Mouse (Mus musculus): ENCODE measurements around the gene Dph3.

The Dph3 gene

DNA sequence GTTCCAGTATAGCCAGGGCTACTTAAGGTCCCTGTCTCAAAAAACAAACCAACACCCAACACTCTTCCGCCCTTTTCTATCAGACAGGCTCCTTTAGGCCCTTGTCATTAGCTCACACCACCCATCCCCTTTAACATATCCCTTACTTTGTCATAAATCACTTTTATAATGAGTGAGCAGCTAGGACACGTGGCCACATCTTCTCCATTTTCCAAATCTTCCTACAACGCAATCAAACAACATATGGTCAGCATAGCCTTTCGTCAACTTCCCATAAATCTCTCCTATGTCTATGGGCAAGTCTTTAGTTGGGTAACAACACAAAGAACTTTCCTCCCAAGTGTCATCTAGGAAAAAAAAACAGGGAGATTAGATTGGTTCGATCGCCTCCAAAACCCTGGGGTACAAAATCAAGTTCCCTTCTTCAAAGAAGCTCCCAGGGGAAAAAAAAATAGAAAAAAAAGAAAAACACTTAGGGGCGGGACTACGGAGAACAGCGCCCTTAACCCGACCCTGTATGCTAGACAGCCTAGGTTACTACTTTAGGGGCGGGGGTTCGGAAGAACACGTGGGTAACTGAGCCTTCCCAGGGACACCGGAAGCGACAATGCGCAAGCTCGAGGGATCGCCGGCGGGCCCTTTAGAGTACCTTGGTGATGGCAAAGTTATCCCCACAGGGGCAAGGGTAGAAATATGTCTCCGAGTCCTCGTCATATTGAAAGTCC lies 606 bp downstream of the Dph3 start, which contains the start of gene Oxnad1:
TSS of gene Oxnad1 (plus strand) at position 614 of the 725 bp plus-strand sequence.
- peak; percentile 94 for DNase-seq (ENCODE audit: low read depth)

DNA sequence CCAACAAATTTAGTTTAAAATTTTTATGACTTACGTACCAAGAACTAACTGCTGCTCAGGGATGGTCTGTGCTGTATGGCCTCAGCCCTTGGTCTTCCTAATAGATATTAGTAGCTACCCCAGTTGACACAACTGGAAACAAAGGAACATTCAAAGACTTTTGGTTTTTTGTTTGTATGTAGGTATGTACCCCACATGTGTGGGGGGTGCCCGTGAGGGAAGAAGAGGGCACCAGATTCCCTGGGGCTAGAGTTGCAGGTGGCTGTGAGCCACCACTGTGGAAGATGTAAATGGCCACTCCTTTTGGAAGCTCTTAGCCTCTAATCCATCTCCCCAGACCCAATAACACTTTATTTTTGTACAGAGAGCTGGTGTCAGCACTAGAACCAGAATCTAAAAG lies 2.1 kb downstream of the Dph3 start:
- no peak for DNase-seq (ENCODE audit: low read depth)

DNA sequence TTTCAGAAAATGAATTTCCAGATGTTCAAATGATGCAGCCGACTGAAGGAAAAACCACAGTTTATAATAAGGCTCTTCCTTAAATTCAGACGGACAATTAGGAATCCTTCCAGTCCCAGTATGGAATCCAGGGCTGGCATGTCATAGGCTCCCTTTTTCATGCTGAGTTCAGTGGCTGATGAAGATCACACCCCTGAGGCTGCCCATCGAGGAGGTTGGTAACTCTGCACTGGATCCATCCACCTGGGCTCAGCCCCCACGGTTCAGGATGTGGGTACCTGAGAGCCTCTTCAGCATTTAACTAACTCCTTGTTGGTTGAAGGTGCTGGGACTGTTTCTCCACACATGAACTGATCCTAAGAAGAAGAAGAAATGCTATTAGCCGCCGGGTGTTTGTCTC lies 2.6 kb downstream of the Dph3 start:
- no peak for DNase-seq (ENCODE audit: low read depth)

DNA sequence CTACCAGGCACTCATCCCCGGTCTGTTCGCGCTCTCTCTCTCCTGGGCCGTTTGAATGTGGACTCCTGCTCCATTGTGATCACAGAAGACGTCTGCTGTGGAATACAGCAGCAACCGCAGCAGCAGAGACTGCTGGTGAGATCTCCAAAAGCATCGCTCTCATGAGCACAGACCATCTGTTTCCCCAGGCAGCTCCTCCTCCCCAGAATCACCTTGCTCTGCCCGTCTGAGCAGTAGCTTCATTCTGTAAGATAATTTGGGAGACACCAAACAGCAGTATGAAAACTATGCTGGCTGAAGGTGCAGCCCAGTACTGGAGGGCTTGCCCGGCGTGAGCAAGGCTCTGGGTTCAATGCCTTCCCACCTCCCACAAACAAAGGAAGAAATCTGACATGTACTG lies 4.5 kb downstream of the Dph3 start:
- no peak for DNase-seq (ENCODE audit: low read depth)

DNA sequence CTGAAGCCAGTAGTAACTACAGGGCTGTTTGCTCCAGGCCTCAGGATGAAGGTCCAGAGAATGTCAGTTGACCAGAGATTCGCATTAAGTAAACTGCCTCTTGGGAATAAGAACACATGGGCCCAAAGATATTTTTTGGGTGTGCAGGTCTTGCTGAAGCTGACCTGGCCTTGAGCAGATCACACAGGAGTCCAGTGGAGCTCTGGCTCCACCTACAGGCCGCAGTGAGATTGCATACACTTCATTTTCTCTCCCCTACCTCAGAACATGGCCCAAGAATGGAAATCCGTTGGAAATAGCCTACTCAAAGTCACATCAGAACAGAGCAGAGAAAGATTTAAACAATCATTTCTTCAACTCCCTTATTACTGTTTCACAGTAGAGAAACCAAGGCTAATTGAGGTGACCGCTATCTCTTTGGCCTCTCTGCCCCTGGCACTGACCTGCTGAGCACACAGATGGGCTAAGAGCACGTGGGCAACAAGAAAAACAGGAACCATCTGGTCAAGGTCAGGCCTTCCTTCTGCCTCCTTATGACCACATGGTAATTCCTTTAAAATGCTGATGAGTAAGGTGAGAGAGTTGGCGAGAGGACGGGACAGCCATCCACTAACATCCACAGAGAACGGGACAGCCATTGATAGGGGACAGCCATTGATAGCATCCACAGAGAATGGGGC lies 8.5 kb downstream of the Dph3 start:
- peak; percentile 78 for DNase-seq (ENCODE audit: low read depth)

DNA sequence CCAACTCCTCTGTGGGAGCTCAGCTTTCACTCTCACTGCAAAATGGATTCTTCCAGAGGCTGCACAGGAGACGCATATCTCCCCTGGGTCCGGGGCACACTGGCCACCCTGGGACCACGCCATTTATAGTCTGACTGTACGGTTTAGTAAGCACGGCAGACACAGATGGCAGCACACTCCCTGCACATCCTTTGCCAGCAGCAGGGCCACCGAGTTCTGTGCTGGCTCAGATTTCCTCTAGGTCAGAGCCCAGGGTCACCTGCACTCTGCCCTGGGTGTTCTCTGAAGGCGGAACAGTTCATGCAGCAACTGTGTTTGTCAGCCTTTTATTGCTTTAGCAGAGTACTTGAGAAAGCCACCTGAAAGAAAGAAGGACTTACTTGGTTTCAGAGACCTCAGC lies 11.6 kb downstream of the Dph3 start:
- DNase-seq (ENCODE audit: low read depth), result no peak

DNA sequence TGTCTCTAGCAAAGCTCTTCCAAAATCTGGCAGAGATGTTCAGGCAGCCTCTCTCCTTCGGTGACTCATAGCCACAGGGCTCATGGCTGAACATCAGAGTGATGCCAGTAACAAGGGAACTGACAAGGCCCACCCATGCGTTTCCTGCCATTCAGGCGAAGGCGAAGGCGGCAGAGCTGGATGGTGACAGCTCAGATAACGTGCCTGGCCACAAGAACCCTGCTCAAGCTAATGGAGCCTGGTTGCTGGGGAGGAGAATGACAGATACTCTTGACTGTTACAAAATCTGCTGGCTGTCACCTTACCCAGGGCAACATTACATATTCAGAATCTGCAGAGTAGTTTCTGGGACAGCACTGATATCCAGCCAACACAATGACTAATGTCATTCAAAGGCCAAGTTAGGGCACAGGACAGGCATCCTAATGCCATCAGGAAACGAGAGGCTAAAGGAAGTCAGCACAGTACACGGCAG lies 12.3 kb downstream of the Dph3 start:
- no peak for DNase-seq (ENCODE audit: low read depth)

DNA sequence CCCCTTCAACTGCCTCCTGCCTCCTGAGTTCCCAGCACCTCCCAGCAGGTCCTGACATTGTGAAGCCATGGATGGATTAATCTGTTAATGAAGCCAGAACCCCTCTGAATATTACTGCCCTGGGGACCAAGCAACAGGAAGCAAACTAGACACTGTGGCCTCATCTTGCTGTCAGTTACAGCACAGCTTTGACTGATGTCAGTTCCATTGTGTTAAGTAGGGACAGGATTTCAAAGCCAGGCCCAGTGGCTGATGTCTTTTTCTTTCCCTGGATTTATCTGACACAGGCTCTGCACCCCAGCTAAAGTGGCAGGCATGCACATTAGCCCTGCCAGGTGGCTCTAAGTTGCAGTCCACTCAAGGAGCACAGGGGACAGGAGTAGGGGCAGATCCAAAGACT lies 12.7 kb downstream of the Dph3 start:
- no peak for DNase-seq (ENCODE audit: low read depth)

DNA sequence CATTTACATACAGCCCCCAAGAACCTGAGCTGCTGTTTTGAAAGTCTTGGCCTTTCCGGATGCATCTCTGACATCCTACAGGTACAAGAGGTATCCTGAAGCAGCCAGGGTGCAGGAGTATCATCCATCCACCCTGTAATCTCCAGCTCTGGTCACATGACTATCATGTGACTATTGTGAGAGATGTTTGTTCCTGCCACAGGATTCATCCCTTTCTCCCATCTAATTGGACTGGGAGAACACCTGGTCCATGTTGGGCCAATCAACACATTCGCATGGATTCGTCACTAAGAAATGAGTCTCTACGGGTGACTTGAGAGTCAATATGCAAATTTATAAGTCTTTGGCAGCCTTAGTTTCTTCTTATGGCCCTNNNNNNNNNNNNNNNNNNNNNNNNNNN lies 24.1 kb downstream of the Dph3 start:
- no peak for DNase-seq (ENCODE audit: low read depth)

DNA sequence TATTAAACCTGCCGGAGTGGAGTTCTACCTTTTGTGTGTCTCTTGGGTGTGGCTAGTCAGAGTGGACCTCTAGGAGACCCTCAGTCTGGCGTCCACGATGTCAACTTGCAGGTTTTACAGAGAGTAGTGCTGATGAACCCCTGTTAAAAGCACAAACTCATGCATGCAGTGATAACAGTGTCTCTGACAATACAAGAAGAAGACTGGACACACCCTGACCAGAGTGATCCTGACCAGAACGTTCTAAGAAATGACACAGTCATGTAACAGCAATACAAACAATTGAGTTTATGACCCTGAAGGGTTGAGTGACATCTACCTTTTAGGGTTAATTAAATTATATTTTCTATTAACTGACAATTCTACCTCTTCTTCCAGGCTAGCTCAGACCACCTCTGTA lies 27.9 kb downstream of the Dph3 start:
- DNase-seq (ENCODE audit: low read depth), result no peak

DNA sequence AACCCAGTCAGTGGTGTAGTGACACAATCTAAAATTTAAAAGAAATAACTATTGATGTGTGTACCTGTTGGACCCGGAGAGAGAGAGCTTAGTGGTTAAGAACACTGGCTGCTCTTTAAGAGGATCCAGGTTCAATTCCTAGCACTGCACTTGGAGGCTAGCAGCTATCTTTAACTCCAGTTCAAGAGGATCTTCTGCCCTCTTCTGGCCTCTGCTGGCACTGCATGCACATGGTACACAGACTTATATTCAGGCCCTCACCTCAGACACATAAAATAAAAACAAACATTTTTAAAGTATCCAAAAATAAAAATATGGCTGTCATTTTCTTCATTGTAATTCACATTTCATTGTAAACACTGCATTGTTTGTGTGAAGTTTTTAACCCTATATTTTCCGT lies 28.9 kb downstream of the Dph3 start:
- DNase-seq (ENCODE audit: low read depth), result peak; percentile 43

DNA sequence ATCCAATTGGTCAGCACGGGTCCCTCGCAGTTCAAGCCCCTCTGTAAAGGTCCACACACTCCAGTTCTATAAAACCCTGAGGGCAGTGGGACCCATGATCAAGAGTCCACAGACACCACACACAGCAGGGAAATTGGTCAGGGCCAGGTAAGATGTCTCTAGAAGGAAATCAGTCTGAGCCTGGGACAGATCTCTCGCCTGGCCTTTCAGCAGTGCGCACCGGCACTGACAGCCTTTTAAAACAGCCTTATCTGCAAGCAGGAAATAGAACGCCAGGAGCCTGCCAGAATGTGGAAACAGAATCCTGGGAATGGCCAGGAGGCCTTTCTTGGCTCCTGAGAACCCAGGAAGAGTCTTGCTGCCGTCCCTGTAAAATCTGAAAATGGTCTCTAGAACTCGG lies 29.7 kb downstream of the Dph3 start:
- DNase-seq (ENCODE audit: low read depth), result no peak

DNA sequence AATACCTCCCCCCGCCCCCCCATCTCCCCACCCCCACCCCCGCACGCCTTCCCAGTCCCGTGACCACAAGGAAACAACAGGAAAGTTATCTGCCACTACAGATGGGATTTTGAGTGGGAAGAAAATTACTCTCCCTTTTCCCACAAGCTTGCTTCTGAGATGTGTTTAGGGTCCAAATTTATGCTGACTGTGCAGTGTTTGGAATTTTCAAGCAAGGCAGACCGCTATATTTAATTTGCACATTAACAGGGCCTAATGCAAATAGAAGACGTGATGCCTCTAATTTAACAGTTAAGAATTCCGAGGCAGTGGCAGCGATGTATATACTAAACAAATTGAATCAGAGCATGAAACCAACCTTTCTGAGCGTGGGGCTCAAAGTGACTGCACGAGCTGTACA lies 30.7 kb downstream of the Dph3 start:
- no peak for DNase-seq (ENCODE audit: low read depth)

DNA sequence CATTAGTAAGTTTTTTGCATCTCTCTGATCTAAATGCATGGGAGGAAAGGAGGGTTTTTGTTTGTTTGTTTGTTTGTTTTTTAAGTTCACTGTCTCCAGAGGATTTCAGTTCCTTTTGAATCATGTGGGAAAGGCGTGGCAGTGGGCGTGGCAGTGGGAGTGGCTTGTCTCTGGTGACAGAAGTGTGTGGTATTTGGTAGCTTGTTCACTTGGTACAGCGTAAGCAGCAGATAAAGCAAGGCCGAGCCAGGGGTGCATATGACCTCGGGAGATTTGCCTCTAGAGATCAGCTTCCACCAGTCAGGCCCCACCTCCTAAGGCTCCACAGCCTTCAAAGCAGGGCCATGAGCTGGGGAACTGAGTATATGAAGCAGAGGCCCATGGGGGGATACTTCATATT lies 31.6 kb downstream of the Dph3 start:
- no peak for DNase-seq (ENCODE audit: low read depth)

DNA sequence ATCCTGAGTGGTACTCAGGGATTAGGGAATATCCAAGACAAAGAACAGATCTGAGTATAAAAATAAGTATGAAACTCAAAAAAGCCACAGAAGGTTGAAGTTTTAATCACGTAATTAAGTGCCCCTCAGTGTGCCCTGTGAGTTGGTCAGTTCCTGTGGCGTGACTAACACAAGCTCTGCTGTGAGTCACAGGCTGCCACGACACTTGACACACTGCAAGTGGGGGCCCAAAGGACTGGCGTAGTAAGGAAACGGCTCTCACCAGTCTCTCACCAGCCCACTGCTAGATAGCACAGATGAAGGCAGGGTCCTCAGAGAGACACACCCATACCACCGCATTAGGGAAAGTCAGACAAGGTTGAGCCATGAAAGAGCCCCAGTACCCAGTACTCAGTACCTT lies 35.4 kb downstream of the Dph3 start:
- no peak for DNase-seq (ENCODE audit: low read depth)

DNA sequence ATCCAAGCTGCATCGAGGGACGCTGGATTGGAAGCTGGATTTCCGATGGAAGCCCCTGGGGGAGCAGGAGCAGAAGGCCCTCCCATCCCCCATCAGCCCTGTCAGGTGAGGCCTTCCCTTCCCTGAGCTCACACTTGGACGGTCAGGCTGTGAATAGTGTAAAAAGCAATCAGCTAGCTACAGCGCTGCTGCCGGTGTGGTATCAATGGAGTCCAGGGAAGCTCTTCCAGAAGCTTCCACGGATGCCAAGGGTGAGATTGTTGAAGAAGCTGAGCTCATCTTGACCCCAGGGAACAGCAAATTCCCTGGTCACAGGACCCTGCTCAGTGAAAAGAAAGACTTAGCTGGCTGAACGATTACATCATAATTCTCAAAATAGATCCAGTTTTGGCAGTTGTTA lies 39.2 kb downstream of the Dph3 start:
- no peak for DNase-seq (ENCODE audit: low read depth)

DNA sequence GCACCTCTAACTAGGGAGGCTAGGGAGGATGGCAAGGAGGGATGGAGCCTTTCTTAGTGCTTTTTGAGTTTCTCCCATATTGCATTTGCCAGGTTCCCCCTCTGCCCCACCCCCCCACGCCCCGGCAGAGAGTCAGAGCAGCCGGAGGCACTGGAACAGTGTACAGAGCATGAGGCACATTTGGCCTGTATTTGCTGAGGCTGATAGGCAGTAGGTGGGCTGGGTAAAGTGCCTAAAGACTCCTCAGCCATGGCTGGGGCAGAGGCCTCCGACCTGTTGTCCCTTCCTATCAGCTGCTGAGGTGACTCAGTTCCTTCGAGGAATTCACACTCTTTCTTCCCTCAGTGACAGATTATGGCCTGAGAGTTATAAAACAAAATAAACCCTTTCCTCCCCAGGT lies 43.4 kb downstream of the Dph3 start:
- DNase-seq (ENCODE audit: low read depth), result no peak

DNA sequence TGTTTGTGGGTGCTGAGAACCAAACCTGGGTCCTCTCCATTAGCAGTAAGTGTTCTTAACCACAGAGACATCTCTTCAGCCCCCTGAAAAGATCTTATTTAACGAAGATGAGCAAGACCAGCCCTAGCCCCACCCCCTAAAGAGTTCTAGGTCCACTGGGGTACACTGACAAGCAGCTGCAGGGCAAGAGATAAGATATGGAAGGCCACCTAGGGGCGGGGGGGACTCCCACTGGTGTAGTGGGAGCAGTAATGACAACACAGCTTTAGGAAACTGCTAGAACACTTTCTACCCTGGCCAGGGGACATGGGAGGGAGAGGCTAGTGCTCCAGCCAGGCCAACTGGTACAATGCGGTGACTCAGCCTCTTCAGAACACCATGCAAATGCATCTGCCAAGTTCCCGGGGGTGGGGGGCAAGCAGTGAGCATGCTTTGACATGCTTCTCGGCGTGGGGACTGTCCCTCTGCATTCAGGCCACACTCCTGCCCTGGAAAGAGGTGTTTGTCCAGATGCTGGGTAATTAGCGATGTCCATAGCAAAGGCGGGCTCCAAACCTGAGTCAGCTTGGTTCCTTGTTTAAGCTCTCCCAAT lies 47.8 kb downstream of the Dph3 start:
- DNase-seq (ENCODE audit: low read depth), result no peak

DNA sequence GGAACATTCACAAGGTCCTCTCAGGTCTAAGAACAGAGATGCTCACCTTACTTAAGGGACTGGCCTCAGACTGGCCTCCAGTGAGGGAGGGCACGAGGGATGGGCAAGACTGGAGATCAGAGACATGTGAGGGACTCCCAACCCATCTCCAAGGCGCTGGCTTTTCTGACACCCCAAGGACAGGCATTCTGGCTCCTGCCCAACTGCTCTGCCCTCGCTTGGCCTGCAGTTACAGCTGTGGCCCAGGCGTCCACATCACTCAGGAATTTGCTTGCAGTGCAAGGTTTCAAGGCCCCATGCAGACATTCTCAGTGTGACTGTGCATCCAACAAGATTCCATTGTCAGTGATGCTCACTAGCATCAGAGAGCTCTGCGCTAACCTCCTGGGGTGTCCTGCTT lies 49.0 kb downstream of the Dph3 start:
- no peak for DNase-seq (ENCODE audit: low read depth)

DNA sequence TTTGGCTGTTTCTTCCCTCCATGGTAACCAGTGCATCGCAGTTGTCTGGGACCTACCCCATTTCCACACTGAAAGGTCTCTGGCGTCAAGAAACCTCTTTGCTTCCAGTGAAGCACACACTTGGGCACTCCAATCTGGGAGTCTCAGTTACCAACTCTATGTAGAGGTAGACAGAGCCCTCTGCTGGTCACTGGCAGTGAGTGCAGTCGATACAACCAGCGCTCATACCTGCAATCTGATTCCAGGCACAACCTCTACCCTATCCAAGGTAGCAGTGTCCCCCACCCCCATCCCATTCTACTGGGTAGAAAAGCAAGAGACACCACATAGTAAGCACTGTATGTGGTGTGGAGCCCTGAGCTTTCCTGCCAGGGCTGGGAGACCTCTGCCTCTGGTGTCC lies 53.0 kb downstream of the Dph3 start:
- peak; percentile 59 for DNase-seq (ENCODE audit: low read depth)
